Mouse (Mus musculus) midbrain, embryonic 14.5 days (tissue): ENCODE measurements around the gene Cep55. TPM values are rescaled to one million over a fixed set of nuclear protein-coding genes. Genes with fewer than 3 reads are reported as not detected.

Source experiments
- ATAC-seq: fragments of 200-750 bp; cut with Nextera tagmentation; 2 replicates; pipeline ENCODE4 v1.8.0; 2017; ENCODE audit warnings: moderate number of reproducible peaks, moderate library complexity; ENCODE audit not compliant: low FRiP score, low TSS enrichment
- DNase-seq: peaks from one replicate; pipeline ENCODE4 v3.0.0-alpha.2; 2015
- H3K27ac ChIP-seq: fragments of 300-500 bp; sonication (generic); replicated peaks from 2 replicates; pipeline ENCODE4 v1.5.1; 2014; ENCODE audit warnings: mild to moderate bottlenecking, low read depth, low read length, moderate library complexity
- H3K27me3 ChIP-seq: fragments of 300-500 bp; sonication (generic); 2 replicates; pipeline ENCODE4 v1.6.1; 2014; ENCODE audit warnings: low read length, control low read depth, mixed read lengths; ENCODE audit not compliant: control insufficient read depth, insufficient read depth
- H3K36me3 ChIP-seq: fragments of 300-500 bp; sonication (generic); 2 replicates; pipeline ENCODE4 v1.6.1; 2014; ENCODE audit warnings: low read length, control low read depth; ENCODE audit not compliant: control insufficient read depth, insufficient read depth
- H3K4me1 ChIP-seq: fragments of 300-500 bp; sonication (generic); 2 replicates; pipeline ENCODE4 v1.6.1; 2014; ENCODE audit warnings: mild to moderate bottlenecking, antibody characterized with exemption, low read length, control low read depth; ENCODE audit not compliant: control insufficient read depth, insufficient read depth
- H3K4me2 ChIP-seq: fragments of 300-500 bp; sonication (generic); 2 replicates; pipeline ENCODE4 v1.6.1; 2014; ENCODE audit warnings: mild to moderate bottlenecking, low read length, moderate library complexity
- H3K4me3 ChIP-seq: fragments of 300-500 bp; sonication (generic); replicated peaks from 2 replicates; pipeline ENCODE4 v1.5.1; 2014; ENCODE audit warnings: low read depth, low read length
- H3K9ac ChIP-seq: fragments of 300-500 bp; sonication (generic); replicated peaks from 2 replicates; pipeline ENCODE4 v1.6.1; 2014; ENCODE audit warnings: mild to moderate bottlenecking, low read length, moderate library complexity
- H3K9me3 ChIP-seq: fragments of 300-500 bp; sonication (generic); 2 replicates; pipeline ENCODE4 v1.6.1; 2016; ENCODE audit warnings: low read length, control low read depth, mixed read lengths; ENCODE audit not compliant: control insufficient read depth
- WGBS: fragments of 180-500 bp; shearing (Covaris S2); extraction: QIAGEN DNeasy Blood & Tissue Kit; methylation state at CpG from one replicate; pipeline ENCODE4 v1.1.7; 2014; 5-methylcytosine and 5-hydroxymethylcytosine counted together
- polyA plus RNA-seq: library from polyadenylated mRNA; unstranded; fragments of >200 nt; fragmentation: Nextera tagmentation; extraction: Ambion mirVana; gene quantifications from 2 replicates; pipeline ENCODE4 v1.2.1, GENCODE M21; 2014

The Cep55 gene
- polyA plus RNA-seq, 1 experiment from 2014 or later = 10.0 TPM

DNA sequence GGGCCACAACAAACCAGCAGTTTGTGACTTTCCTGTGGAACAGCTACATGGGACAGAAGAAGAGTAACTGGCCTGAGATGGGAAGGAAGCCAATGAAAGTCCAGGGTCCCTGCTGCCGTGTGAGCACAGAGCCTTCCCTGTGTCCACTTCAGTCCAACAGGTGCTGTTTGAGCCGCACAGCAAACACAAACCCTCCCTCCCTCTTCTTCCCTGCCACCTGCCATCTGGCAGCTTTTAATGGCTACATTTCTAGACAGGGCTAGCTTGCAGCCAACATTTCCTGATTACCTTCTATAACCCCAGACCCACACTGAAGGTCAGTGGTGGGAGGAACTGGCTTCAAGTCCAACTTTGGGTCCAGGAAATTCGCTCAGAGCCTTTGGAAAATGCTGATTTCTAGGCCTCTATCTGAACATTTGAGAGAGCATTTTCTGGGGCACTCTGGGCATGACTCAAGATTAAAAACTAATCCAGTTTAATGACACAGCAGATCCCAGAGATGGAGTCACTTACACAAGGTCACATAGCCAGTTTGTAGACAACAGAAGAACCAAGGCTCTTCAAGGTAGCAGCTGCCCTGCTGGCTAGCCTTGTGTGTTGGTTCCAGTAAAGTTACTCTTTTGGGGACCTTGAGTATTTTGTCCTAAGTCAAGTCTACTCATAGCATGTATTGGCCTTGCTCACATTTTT is 23.2 kb downstream of the Cep55 start:
- no peak for DNase-seq
- no peaks in the 10 kb centered on the region for H3K4me1 ChIP-seq
- no peak overlapping the region for H3K4me2 ChIP-seq
- no peaks in the 10 kb centered on the region for H3K9me3 ChIP-seq
- no peak overlapping the region for H3K4me3 ChIP-seq
- no peaks in the 10 kb centered on the region for H3K27me3 ChIP-seq
- ATAC-seq = no peak
- H3K27ac ChIP-seq = no peak overlapping the region
- H3K36me3 ChIP-seq = 0 out of 2 replicates have a peak, but pooled peaks cover 7% of the 10 kb centered on the region
- H3K9ac ChIP-seq = no peak overlapping the region
- 83% methylated on average over 3 of the region's 3 CpGs for WGBS

- no peak overlapping the region for H3K9ac ChIP-seq
- H3K9me3 ChIP-seq = no peaks in the 10 kb centered on the region
- no peak overlapping the region for H3K27ac ChIP-seq
- H3K27me3 ChIP-seq = no peaks in the 10 kb centered on the region
- no peaks in the 10 kb centered on the region for H3K36me3 ChIP-seq
- no peak overlapping the region for H3K4me2 ChIP-seq
- 84% methylated on average over 3 of the region's 3 CpGs for WGBS
- no peaks in the 10 kb centered on the region for H3K4me1 ChIP-seq
- ATAC-seq (no peak), DNase-seq (no peak)
- H3K4me3 ChIP-seq = no peak overlapping the region
Observed at GRCm38 (mm10) chr19:38081361-38081760, 26.6 kb downstream of the Cep55 start.

- H3K4me1 ChIP-seq = no peaks in the 10 kb centered on the region
- 80% methylated on average over 5 of the region's 5 CpGs for WGBS
Observed at GRCm38 (mm10) chr19:38082931-38083525, 28.2 kb downstream of the Cep55 start.

GRCm38 (mm10) chr19:38085841-38086240 is 31.0 kb downstream of the Cep55 start:
- no peak overlapping the region for H3K9ac ChIP-seq
- H3K4me1 ChIP-seq = no peaks in the 10 kb centered on the region
- H3K36me3 ChIP-seq = no peaks in the 10 kb centered on the region
- no peak for DNase-seq
- WGBS = 83% methylated on average over 4 of the region's 4 CpGs
- H3K4me2 ChIP-seq = no peak overlapping the region
- no peaks in the 10 kb centered on the region for H3K27me3 ChIP-seq
- H3K9me3 ChIP-seq = no peaks in the 10 kb centered on the region
- ATAC-seq = no peak
- no peak overlapping the region for H3K27ac ChIP-seq
- H3K4me3 ChIP-seq = no peak overlapping the region

More at GRCm38 (mm10) chr19:38082931-38083525, 28.2 kb downstream of the Cep55 start:
- H3K27ac ChIP-seq = no peak overlapping the region
- no peak overlapping the region for H3K4me2 ChIP-seq
- H3K27me3 ChIP-seq = no peaks in the 10 kb centered on the region
- H3K9ac ChIP-seq = no peak overlapping the region
- H3K4me3 ChIP-seq = no peak overlapping the region
- H3K9me3 ChIP-seq = no peaks in the 10 kb centered on the region
- H3K36me3 ChIP-seq = no peaks in the 10 kb centered on the region
- DNase-seq = no peak
- no peak for ATAC-seq

DNA sequence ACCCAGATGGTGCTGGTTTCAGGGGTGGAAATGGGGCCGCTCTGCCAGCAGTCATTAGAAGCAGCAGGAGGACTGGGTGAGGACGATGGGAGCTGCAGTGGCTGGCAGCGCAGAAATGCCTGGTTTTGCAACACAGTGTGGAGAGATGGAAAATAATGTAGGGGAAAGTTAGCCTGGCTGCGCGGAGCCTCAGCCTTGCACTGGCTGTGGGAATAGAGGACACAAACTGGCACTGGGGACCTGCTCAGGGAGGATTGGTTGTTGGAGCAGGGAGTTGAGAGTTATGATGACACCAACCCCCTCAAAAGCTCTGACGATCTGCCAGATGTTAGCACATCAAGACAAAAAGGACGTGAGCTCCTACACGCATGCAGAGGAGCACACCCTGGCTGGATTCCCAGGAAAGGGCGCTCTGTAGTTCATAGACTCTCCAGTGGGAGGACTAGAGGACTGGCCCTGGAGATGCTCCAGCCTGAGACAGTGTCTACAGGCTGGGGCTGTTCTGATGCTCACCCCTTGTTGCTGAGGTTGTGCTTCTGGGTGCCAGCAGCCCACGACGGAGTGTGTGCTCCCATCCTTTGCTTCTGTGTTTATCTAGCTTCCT is 32.2 kb downstream of the Cep55 start:
- Histone ChIP-seq H3K4me2 (no peak overlapping the region), H3K9ac (no peak overlapping the region), H3K9me3 (no peaks in the 10 kb centered on the region), H3K27me3 (no peaks in the 10 kb centered on the region), H3K4me1 (no peaks in the 10 kb centered on the region), H3K27ac (no peak overlapping the region), H3K36me3 (no peaks in the 10 kb centered on the region), H3K4me3 (no peak overlapping the region)
- peak; percentile 46 for DNase-seq
- no peak; the same call in 1 of the 2 replicates for ATAC-seq
- WGBS = 60% methylated on average over 11 of the region's 11 CpGs

GRCm38 (mm10) chr19:38089358-38089757 is 34.5 kb downstream of the Cep55 start:
- Histone ChIP-seq H3K4me2 (no peak overlapping the region), H3K9me3 (no peaks in the 10 kb centered on the region), H3K4me1 (no peaks in the 10 kb centered on the region), H3K27ac (no peak overlapping the region), H3K36me3 (no peaks in the 10 kb centered on the region), H3K4me3 (no peak overlapping the region), H3K9ac (no peak overlapping the region), H3K27me3 (no peaks in the 10 kb centered on the region)
- no peak for DNase-seq
- ATAC-seq = no peak
- WGBS = 83% methylated on average over 8 of the region's 8 CpGs

DNA sequence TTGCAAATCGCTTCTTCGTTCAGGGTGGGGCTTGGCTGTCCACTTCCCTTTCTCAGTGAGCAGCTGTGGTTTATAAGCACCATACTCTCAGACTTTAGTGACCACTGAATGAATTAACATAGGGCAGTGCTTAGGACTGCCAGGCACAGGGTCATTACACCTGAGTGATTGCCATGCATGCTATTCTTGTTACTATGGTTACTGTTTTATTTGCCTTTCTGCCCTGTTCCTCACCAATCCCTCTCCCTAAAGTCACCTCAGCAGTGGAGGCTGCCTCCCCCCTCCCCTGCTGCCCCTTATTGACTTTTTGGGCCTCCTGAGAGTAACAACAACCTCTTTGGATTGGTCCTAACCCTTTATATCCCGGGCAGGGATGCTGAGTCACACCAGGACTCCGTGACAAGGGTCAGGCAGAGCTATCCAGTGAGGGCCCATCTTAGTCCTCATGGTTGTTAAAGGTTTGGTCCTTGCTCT is 36.7 kb downstream of the Cep55 start:
- no peak overlapping the region for H3K4me3 ChIP-seq
- no peaks in the 10 kb centered on the region for H3K9me3 ChIP-seq
- H3K36me3 ChIP-seq = no peaks in the 10 kb centered on the region
- no peak overlapping the region for H3K4me2 ChIP-seq
- no peak for DNase-seq
- H3K27me3 ChIP-seq = peaks cover 10% of the 10 kb centered on the region
- ATAC-seq = no peak
- H3K4me1 ChIP-seq = no peaks in the 10 kb centered on the region
- WGBS = 52% methylated on average over 4 of the region's 4 CpGs
- no peak overlapping the region for H3K9ac ChIP-seq
- H3K27ac ChIP-seq = no peak overlapping the region

- no peak overlapping the region for H3K27ac ChIP-seq
- no peaks in the 10 kb centered on the region for H3K36me3 ChIP-seq
- DNase-seq (no peak), ATAC-seq (no peak)
- H3K4me2 ChIP-seq = no peak overlapping the region
- H3K4me3 ChIP-seq = no peak overlapping the region
- 16% methylated on average over 4 of the region's 4 CpGs for WGBS
- no peak overlapping the region for H3K9ac ChIP-seq
- peaks cover 30% of the 10 kb centered on the region for H3K27me3 ChIP-seq
- no peaks in the 10 kb centered on the region for H3K9me3 ChIP-seq
- H3K4me1 ChIP-seq = no peaks in the 10 kb centered on the region
Observed at GRCm38 (mm10) chr19:38096231-38096630, 41.4 kb downstream of the Cep55 start.
